Mouse (Mus musculus) heart, embryonic 10.5 days (tissue): ENCODE measurements around the gene Tmem236. TPM values are rescaled to one million over a fixed set of nuclear protein-coding genes. Genes with fewer than 3 reads are reported as not detected.

Source experiments
- DNase-seq: peaks from one replicate; pipeline ENCODE4 v3.0.0-alpha.2; 2017; ENCODE audit warnings: low spot score
- H3K27ac ChIP-seq: fragments of 300-500 bp; sonication (generic); 2 replicates; pipeline ENCODE4 v1.5.1; 2016; ENCODE audit warnings: mild to moderate bottlenecking
- H3K27me3 ChIP-seq: fragments of 300-500 bp; sonication (generic); 2 replicates; pipeline ENCODE4 v1.6.1; 2016; ENCODE audit warnings: mild to moderate bottlenecking; ENCODE audit not compliant: poor library complexity, insufficient read depth, severe bottlenecking
- H3K36me3 ChIP-seq: fragments of 300-500 bp; sonication (generic); 2 replicates; pipeline ENCODE4 v1.6.1; 2016; ENCODE audit warnings: mild to moderate bottlenecking, moderate library complexity
- H3K4me1 ChIP-seq: fragments of 300-500 bp; sonication (generic); 2 replicates; pipeline ENCODE4 v1.6.1; 2016; ENCODE audit warnings: mild to moderate bottlenecking
- H3K4me3 ChIP-seq: fragments of 300-500 bp; sonication (generic); 2 replicates; pipeline ENCODE4 v1.5.1; 2016; ENCODE audit warnings: mild to moderate bottlenecking, moderate library complexity
- H3K9me3 ChIP-seq: fragments of 300-500 bp; sonication (generic); 2 replicates; pipeline ENCODE4 v1.6.1; 2016; ENCODE audit warnings: mild to moderate bottlenecking, moderate library complexity
- WGBS: fragments of 180-500 bp; shearing (Covaris S2); methylation state at CpG from one replicate; pipeline ENCODE4 v1.1.7; 2016; 5-methylcytosine and 5-hydroxymethylcytosine counted together
- polyA plus RNA-seq: library from polyadenylated mRNA; unstranded; fragments of >200 nt; fragmentation: Nextera tagmentation; extraction: Ambion mirVana; gene quantifications from 2 replicates; pipeline ENCODE4 v1.2.1, GENCODE M21; 2016

Tmem236 gene
- polyA plus RNA-seq, 1 experiment from 2014 or later, result not detected

GRCm38 (mm10) chr2:14235319-14235718 lies 61.0 kb downstream of the Tmem236 start:
- H3K27ac ChIP-seq, result no peak overlapping the region
- no peaks in the 10 kb centered on the region for H3K9me3 ChIP-seq
- WGBS, result 57% methylated on average over 5 of the region's 5 CpGs
- no peak overlapping the region for H3K4me3 ChIP-seq
- H3K36me3 ChIP-seq, result no peaks in the 10 kb centered on the region
- H3K27me3 ChIP-seq, result no peaks in the 10 kb centered on the region
- peaks cover 12% of the 10 kb centered on the region for H3K4me1 ChIP-seq
- no peak for DNase-seq

DNA sequence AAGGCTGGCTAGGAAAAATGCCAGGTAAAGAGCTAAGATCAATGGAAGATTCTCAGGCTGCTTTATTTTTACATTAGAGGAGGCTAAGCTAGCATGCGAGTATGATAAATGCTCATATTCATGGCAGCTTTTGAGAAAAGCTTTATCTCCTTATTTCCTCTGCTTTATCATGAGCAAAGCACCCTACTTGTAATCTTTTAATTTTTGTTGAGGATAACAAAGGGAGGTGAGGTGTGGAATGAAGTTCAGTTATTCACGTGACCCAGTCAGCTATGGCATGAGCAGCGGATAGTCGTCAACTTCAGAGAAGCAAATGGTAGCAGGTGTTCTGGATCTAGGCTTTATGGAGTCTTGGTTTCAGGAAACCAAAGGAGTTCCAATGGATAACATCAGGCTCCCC lies 62.6 kb downstream of the Tmem236 start:
- Histone ChIP-seq H3K27ac (no peak overlapping the region), H3K4me3 (no peak overlapping the region), H3K4me1 (peaks cover 12% of the 10 kb centered on the region), H3K9me3 (no peaks in the 10 kb centered on the region), H3K27me3 (no peaks in the 10 kb centered on the region), H3K36me3 (no peaks in the 10 kb centered on the region)
- no peak for DNase-seq
- WGBS, result 81% methylated on average over 4 of the region's 4 CpGs

DNA sequence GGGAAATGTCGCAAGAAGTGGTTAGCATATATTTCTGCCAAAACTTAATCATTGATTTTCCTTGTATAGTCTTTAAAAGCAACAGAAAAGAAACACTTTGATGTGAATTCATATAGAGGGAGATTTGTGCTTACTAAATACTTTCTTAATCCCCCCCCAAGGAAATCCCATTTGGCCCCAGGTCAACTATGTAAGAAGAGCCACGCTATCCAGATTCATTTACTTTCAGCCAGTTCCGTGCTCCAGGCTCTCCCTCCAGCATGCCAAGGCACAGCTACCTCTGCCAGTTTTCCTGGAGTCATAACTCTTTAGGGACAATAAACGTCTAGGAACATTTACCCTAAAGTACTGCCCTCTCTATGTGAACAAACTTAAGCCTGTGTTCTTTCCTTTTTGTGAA lies 63.4 kb downstream of the Tmem236 start:
- Histone ChIP-seq H3K4me3 (no peak overlapping the region), H3K27me3 (no peaks in the 10 kb centered on the region), H3K4me1 (peaks cover 12% of the 10 kb centered on the region), H3K27ac (no peak overlapping the region), H3K9me3 (no peaks in the 10 kb centered on the region), H3K36me3 (no peaks in the 10 kb centered on the region)
- 75% methylated on average over 4 of the region's 4 CpGs for WGBS
- DNase-seq, result no peak

GRCm38 (mm10) chr2:14239151-14239550 lies 64.8 kb downstream of the Tmem236 start:
- Histone ChIP-seq H3K9me3 (no peaks in the 10 kb centered on the region), H3K4me3 (no peak overlapping the region)
- whole genome bisulfite sequencing, result 37% methylated on average over 5 of the region's 5 CpGs

DNA sequence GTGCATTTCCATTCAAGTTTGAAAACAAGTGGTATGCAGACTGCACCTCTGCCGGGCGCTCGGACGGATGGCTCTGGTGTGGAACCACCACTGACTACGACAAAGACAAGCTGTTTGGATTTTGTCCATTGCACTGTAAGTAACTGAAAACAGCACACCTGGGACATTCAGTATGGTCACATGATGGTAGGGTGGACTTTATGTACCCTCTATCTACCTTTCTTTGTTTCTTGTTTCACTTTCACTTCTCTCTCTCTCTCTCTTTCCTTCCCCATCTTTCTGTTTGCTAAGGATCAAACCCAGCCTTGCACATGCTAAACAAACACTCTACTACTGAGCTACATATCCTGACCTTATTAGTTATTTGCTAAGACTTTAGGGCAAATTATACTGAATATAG lies 69.8 kb downstream of the Tmem236 start:
- Histone ChIP-seq H3K4me1 (peaks cover 4% of the 10 kb centered on the region), H3K27ac (no peak overlapping the region), H3K27me3 (no peaks in the 10 kb centered on the region), H3K36me3 (no peaks in the 10 kb centered on the region), H3K9me3 (no peaks in the 10 kb centered on the region), H3K4me3 (no peak overlapping the region)
- 91% methylated on average over 5 of the region's 5 CpGs for WGBS
- DNase-seq, result no peak

More at GRCm38 (mm10) chr2:14239151-14239550, 64.8 kb downstream of the Tmem236 start:
- Histone ChIP-seq H3K27me3 (no peaks in the 10 kb centered on the region), H3K27ac (no peak overlapping the region), H3K4me1 (peaks cover 7% of the 10 kb centered on the region), H3K36me3 (no peaks in the 10 kb centered on the region)
- no peak for DNase-seq

GRCm38 (mm10) chr2:14244668-14245067 lies 70.3 kb downstream of the Tmem236 start:
- H3K27ac ChIP-seq, result no peak overlapping the region
- H3K4me1 ChIP-seq, result no peaks in the 10 kb centered on the region; the same call in 1 of the 2 replicates
- H3K9me3 ChIP-seq, result no peaks in the 10 kb centered on the region
- no peak for DNase-seq
- no peaks in the 10 kb centered on the region for H3K36me3 ChIP-seq
- 79% methylated on average over 2 of the region's 2 CpGs for WGBS
- H3K27me3 ChIP-seq, result no peaks in the 10 kb centered on the region
- H3K4me3 ChIP-seq, result no peak overlapping the region

DNA sequence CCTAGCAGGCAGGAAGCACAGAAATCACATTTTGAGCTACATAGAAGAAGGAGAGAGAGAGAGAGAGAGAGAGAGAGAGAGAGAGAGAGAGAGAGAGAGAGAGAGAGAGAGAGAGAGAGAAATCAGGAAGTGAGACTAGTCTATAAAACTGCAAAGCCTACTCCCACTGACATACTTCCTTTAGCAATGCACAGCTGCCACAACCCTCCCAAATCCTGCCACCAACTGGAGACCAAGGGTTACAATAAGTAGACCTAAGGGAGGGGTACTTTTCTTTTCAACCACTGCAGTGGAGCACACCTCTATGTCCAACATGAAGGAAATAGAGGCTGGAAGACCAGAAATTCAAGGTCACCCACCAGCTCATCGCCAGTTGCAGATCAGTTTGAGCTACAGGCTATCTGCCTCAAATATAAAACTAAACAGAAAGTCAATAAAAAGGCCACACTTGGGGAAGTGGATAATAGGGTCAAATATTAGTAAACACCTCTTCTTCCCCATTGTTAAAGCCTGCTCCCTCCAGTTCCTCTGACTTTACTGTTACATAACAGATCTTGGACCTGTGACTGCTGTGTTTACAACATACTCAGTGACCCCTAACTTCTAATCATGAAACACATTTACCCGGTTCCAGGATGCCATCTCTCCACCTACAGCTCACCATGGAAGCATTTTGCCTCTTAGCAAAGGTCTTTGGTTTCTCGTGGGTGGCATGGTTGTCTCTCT lies 75.7 kb downstream of the Tmem236 start:
- H3K27me3 ChIP-seq, result no peaks in the 10 kb centered on the region
- no peaks in the 10 kb centered on the region for H3K36me3 ChIP-seq
- H3K4me3 ChIP-seq, result no peak overlapping the region
- H3K4me1 ChIP-seq, result no peaks in the 10 kb centered on the region
- H3K27ac ChIP-seq, result no peak overlapping the region
- no peak for DNase-seq
- no peaks in the 10 kb centered on the region for H3K9me3 ChIP-seq
- 73% methylated on average over 3 of the region's 3 CpGs for WGBS

DNA sequence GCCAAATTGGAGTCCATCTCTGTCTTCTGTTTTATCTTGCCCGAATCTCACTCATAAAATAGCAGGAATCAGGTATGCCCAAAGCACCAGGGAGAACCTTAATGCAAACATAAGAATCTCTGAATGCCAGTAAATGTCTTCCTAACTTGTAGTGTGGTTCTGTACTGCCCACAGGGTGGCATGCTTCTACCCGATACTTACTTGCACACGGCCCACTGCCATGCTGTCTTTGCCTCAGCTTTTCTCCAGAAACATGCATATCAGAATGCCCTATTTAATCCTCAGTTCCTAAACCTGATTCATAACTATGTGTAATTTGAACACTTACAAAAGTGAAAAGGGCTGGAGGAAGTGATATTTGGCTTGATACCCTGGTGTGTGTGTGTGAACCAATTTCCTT lies 77.6 kb downstream of the Tmem236 start:
- Histone ChIP-seq H3K27ac (no peak overlapping the region), H3K4me1 (no peaks in the 10 kb centered on the region), H3K36me3 (no peaks in the 10 kb centered on the region), H3K9me3 (no peaks in the 10 kb centered on the region), H3K27me3 (no peaks in the 10 kb centered on the region), H3K4me3 (no peak overlapping the region)
- no peak for DNase-seq
- 75% methylated on average over 3 of the region's 3 CpGs for WGBS

DNA sequence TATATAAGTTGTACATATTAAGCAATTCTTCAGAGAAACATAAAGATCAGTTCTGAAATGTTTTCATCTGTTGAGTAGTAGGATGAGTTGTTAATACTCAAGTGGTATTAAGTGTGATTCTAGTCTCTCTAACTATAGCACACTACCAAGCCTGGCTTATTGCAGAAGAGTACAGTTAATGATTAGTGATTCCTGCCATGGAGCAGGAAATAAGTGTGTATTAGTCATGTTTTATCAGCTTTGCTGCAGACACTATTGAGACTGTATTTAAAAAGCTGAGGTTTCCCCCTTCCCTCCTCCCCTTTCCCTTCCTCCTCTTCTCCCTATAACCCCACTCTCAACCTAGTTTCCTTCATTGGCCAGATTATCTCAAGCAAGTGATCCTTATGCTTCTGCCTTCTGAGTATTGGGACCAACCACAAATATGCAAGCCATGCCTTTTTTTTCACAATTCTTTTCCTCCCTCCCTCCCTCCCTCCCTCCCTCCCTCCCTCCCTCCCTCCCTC lies 84.1 kb downstream of the Tmem236 start:
- Histone ChIP-seq H3K4me1 (no peaks in the 10 kb centered on the region), H3K27ac (no peak overlapping the region), H3K36me3 (no peaks in the 10 kb centered on the region), H3K4me3 (no peak overlapping the region), H3K9me3 (no peaks in the 10 kb centered on the region), H3K27me3 (no peaks in the 10 kb centered on the region)
- DNase-seq, result no peak

DNA sequence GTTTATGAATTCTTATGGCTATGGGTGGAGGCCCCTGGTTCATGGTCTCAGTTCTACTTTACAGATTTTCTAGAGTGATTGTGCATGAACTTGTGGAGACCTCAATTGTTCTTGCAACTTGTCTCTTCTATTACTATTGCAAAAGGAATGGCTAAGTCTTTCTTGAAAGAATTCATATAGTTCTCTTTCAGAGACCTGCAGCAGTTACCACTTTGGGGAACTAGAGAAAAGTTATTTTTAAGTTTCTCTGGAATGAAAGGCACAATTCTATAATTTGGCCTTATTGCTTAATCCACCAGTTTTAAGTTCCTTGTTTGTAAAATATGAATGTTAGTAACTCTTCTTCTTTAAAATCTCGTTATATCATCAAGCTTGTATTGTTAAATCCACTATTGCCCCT lies 87.8 kb downstream of the Tmem236 start:
- no peak overlapping the region for H3K27ac ChIP-seq
- 75% methylated on average over 1 of the region's 1 CpGs for WGBS
- no peaks in the 10 kb centered on the region for H3K9me3 ChIP-seq
- DNase-seq, result no peak
- no peaks in the 10 kb centered on the region for H3K27me3 ChIP-seq
- no peaks in the 10 kb centered on the region for H3K4me1 ChIP-seq
- no peak overlapping the region for H3K4me3 ChIP-seq
- no peaks in the 10 kb centered on the region for H3K36me3 ChIP-seq

- H3K36me3 ChIP-seq, result no peaks in the 10 kb centered on the region
- no peaks in the 10 kb centered on the region for H3K4me1 ChIP-seq
- 72% methylated on average over 1 of the region's 1 CpGs for WGBS
- DNase-seq, result no peak
- no peak overlapping the region for H3K27ac ChIP-seq
- no peak overlapping the region for H3K4me3 ChIP-seq
- H3K27me3 ChIP-seq, result no peaks in the 10 kb centered on the region
- H3K9me3 ChIP-seq, result no peaks in the 10 kb centered on the region
Measured at GRCm38 (mm10) chr2:14269160-14269559, 94.8 kb downstream of the Tmem236 start.
